Comparison of ENCODE assay signal across 8 mouse cellular contexts in the genomic region with DNA sequence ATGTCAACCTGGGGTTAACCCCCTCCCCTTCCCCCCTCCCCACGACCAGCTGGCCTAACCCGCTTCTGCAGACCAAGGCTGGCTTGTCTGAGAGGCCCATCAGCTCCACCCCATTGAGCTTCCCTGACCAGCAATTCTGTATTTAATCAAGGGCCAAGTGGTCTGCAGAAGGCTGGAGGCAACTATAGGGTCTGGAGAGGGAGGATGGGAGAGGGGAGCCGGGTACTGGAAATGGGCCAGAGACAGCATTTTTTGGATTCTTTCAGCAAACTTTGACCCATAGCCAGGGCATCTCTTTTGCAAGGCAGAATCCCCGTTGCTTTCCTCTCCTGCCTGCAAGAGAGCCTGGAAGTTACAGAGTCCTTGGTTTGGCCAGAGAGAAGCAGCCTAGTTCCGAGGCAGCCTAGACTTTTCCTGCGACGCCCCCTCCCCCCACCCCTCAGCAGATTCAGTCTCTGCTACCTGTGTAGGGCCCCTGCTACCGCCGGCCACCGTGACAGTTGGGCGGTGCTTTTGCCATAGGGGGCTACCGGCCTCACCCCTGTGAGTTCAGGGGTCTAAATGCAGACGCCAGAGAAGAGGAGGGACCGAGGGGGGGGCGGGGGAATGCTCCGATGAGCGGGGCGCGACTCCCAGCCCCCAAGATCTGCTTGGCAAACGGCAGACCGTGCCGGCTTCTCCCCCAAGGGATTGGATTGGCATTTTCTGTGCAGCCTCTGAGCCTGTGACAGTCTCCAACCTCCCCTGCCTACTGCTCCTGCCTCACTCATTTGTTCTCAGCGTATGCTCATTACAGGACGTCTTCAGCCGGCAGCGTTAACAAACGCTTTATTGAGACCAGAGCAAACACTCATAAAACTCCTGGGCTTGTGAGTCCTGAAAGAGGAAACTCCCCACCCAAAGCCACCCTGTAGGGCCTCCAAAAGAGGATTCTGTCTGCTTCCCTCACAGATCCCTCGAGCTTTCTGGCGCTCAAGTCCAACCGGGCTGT. TPM values are rescaled to one million over a fixed set of nuclear protein-coding genes. Genes with fewer than 3 reads are reported as not detected.
DNase-seq lines count a peak whose midpoint lies in the region; ATAC-seq and TF ChIP-seq lines count a peak whose summit lies in the region.

No protein-coding gene starts in this region.

- H3K27me3 ChIP-seq in lung, postnatal 0 days (replicated peaks; ENCODE audit: insufficient read depth, low read length): peaks cover 21% of the 10 kb centered on the region; the same call in 1 of the 2 replicates
- peaks cover 41% of the 10 kb centered on the region for H3K27me3 ChIP-seq in forebrain, postnatal 0 days (ENCODE audit: insufficient read depth, low read length)
- peaks cover 87% of the 10 kb centered on the region for H3K27me3 ChIP-seq in liver, embryonic 15.5 days

- TF ChIP-seq EP300 in lung, postnatal 0 days (IDR thresholded peaks at IDR 0.05): no peak

- no peak overlapping the region for H3K9ac ChIP-seq in lung, postnatal 0 days (replicated peaks; ENCODE audit: low read depth)
- H3K9ac ChIP-seq in forebrain, postnatal 0 days: peak overlapping the region; percentile 33; the same call in 1 of the 2 replicates
- H3K9ac ChIP-seq in liver, embryonic 15.5 days: no peak overlapping the region

- peak overlapping the region; percentile 51 for H3K4me2 ChIP-seq in lung, postnatal 0 days (replicated peaks; ENCODE audit: low read depth, low read length)
- H3K4me2 ChIP-seq in forebrain, postnatal 0 days (ENCODE audit: low read depth): peak overlapping the region; percentile 56
- peak overlapping the region; percentile 51 for H3K4me2 ChIP-seq in liver, embryonic 15.5 days

- no peak for DNase-seq in lung, postnatal 0 days (ENCODE audit: low spot score)
- DNase-seq in lung, adult 18-20 months: no peak
- no peak for DNase-seq in forebrain, postnatal 0 days
- peak; percentile 86 for DNase-seq in yolk sac, embryonic 10.5 days (ENCODE audit: low spot score)
- DNase-seq in gastrocnemius, postnatal 25 days: no peak
- DNase-seq in urinary bladder, postnatal 4 days (ENCODE audit: low spot score in 2 of 2): no peak
- DNase-seq in cerebellum, adult 8-10 months: no peak

- 1% methylated on average over 24 of the region's 30 CpGs for WGBS in lung, postnatal 0 days
- 2% methylated on average over 30 of the region's 30 CpGs for WGBS in forebrain, postnatal 0 days
- WGBS in liver, embryonic 15.5 days (ENCODE audit: insufficient replicate concordance): 2% methylated on average over 30 of the region's 30 CpGs

- H3K9me3 ChIP-seq in lung, postnatal 0 days (ENCODE audit: low read length): no peaks in the 10 kb centered on the region
- H3K9me3 ChIP-seq in forebrain, postnatal 0 days (ENCODE audit: low read length): no peaks in the 10 kb centered on the region
- no peaks in the 10 kb centered on the region for H3K9me3 ChIP-seq in liver, embryonic 15.5 days (replicated peaks)

- peak overlapping the region; percentile 10; the same call in 1 of the 2 replicates for H3K4me3 ChIP-seq in lung, postnatal 0 days (ENCODE audit: low read depth, low read length)
- H3K4me3 ChIP-seq in forebrain, postnatal 0 days (ENCODE audit: low read depth, low read length): peak overlapping the region; percentile 29
- H3K4me3 ChIP-seq in liver, embryonic 15.5 days (replicated peaks): peak overlapping the region; percentile 7

- H3K27ac ChIP-seq in lung, postnatal 0 days (ENCODE audit: low read length): no peak overlapping the region
- no peak overlapping the region for H3K27ac ChIP-seq in forebrain, postnatal 0 days (ENCODE audit: low read depth, low read length)
- no peak overlapping the region for H3K27ac ChIP-seq in liver, embryonic 15.5 days (replicated peaks)

- no peak; the same call in 1 of the 2 replicates for ATAC-seq in lung, postnatal 0 days
- 0 out of 2 replicates have a peak, but pooled peaks have one; percentile 19 for ATAC-seq in forebrain, postnatal 0 days
- ATAC-seq in liver, embryonic 15.5 days (ENCODE audit: insufficient read depth): no peak

- TF ChIP-seq CTCF in lung, postnatal 0 days (IDR thresholded peaks at IDR 0.05): no peak
- no peak for TF ChIP-seq CTCF in forebrain, postnatal 0 days (IDR thresholded peaks at IDR 0.05; ENCODE audit: low read depth)

- H3K4me1 ChIP-seq in lung, postnatal 0 days (ENCODE audit: insufficient read depth, low read depth, low read length): no peaks in the 10 kb centered on the region
- peaks cover 9% of the 10 kb centered on the region for H3K4me1 ChIP-seq in forebrain, postnatal 0 days (ENCODE audit: insufficient read depth)
- H3K4me1 ChIP-seq in liver, embryonic 15.5 days (replicated peaks): peaks cover 39% of the 10 kb centered on the region

- no peaks in the 10 kb centered on the region for H3K36me3 ChIP-seq in lung, postnatal 0 days (ENCODE audit: insufficient read depth, low read length)
- no peaks in the 10 kb centered on the region for H3K36me3 ChIP-seq in forebrain, postnatal 0 days (ENCODE audit: insufficient read depth)
- H3K36me3 ChIP-seq in liver, embryonic 15.5 days (replicated peaks): no peaks in the 10 kb centered on the region

RNA-seq across cellular contexts. Expression of a gene that starts 2.9 kb away (rescaled TPM):
- polyA plus RNA-seq in lung, postnatal 0 days (2015; fragmentation: Nextera tagmentation; extraction: Ambion mirVana): 176 and 364 TPM in 2 replicates
- 16.5 and 35.8 TPM in 2 replicates for total RNA-seq in forebrain, postnatal 0 days (2014; rRNA removed)
- 12.6 and 18.8 TPM in 2 replicates for polyA plus RNA-seq in forebrain, postnatal 0 days (2015; fragmentation: Nextera tagmentation; extraction: Ambion mirVana)
- 455 and 460 TPM in 2 replicates for polyA plus RNA-seq in liver, embryonic 15.5 days (2015; fragmentation: Nextera tagmentation; extraction: Ambion mirVana)
- 10 to 100 TPM in 1 of 2 experiments, 1 to 10 TPM in 1; 9.4 to 12.8 TPM for total RNA-seq in gastrocnemius, postnatal 25 days (2021)
